Mouse (Mus musculus): ENCODE results near the gene Bud23.
A peak's percentile ranks its signal among the peaks of the same experiment; 100 is the strongest.
"Not testable (repeated sequence)": the region's sequence is repeated elsewhere in the genome, so short reads cannot be mapped to it uniquely, and the experiment has no call there.

Gene Bud23

DNA sequence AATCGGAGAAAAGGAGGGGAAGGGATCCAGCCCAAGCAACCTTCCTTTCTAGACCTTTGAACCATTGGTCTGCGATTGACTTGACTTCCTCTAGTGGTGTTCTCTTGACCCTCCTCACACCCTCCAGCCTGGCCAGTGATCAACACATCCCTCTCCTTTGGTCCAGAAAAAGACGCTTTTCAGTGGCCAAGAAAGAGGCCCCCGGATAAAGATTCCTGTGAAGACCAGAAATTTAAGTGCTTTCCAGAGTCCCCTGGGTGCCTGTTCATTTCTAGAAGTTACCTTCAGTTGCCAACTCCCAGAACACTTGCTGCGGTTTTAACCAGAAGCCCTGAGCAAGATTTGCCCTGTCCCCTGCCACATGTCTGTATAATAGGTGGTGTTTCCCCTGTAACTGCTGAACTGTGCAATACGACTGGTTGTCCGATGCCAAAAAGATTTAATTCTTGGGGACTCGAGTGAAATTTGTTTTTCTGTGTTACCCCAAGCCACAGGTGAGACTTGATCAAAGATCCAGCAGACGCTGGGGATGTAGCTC is at the start of gene Bud23:
Bud23 (minus strand) TSS at position 51 of the 538 bp plus-strand sequence.
- DNase-seq (ENCODE audit: low read depth in 1 of 2, low spot score in 2 of 2), result not testable (repeated sequence)

DNA sequence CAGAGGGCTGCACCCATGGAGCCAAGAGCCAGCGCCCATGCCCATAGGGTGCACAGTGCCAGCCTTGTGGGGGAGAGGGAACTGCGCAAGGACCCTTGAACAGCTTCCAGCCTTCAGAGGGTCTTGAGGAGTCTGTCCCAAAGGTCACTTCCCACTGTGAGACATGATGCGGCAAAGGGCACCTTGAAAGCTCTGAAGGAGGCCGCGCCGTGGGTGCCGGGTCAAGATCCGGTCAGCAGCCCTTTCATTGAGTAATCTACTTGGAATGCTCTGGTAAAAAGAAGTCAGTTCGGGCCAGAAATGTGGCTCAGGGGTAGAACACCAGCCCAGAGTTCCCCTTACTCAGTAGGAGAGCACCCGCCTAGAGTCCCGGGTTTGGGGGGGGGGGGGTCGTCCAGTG is 49.0 kb upstream of the Bud23 start:
- DNase-seq (ENCODE audit: low read depth in 1 of 2, low spot score in 2 of 2), result no peak

GRCm38 (mm10) chr5:135109976-135110375 is 45.2 kb upstream of the Bud23 start:
- no peak for DNase-seq (ENCODE audit: low read depth in 1 of 2, low spot score in 2 of 2)

DNA sequence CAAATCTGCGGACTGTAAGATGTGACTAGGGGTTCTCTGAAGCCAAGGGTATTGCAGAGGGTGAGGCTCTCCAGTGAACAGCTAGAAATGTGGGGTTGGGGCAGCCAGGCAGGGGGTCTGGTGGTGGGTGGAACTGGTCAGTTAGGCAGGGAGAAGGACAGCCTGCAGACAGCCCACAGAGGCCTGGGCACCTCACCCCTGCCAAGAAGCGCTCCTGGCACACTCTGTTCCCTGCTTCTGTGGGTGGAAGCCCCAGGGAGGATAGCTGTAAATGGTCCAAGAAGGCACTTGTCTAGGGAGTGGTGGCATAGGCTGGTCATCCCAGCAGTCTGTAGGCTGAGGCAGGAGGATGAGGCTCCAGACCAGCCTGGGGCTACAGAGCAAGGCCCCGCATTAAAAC is 44.7 kb upstream of the Bud23 start:
- DNase-seq (ENCODE audit: low read depth in 1 of 2, low spot score in 2 of 2), result no peak

- no peak for DNase-seq (ENCODE audit: low read depth in 1 of 2, low spot score in 2 of 2)
These were observed 44.3 kb upstream of the Bud23 start for GRCm38 (mm10) chr5:135109017-135109416.

DNA sequence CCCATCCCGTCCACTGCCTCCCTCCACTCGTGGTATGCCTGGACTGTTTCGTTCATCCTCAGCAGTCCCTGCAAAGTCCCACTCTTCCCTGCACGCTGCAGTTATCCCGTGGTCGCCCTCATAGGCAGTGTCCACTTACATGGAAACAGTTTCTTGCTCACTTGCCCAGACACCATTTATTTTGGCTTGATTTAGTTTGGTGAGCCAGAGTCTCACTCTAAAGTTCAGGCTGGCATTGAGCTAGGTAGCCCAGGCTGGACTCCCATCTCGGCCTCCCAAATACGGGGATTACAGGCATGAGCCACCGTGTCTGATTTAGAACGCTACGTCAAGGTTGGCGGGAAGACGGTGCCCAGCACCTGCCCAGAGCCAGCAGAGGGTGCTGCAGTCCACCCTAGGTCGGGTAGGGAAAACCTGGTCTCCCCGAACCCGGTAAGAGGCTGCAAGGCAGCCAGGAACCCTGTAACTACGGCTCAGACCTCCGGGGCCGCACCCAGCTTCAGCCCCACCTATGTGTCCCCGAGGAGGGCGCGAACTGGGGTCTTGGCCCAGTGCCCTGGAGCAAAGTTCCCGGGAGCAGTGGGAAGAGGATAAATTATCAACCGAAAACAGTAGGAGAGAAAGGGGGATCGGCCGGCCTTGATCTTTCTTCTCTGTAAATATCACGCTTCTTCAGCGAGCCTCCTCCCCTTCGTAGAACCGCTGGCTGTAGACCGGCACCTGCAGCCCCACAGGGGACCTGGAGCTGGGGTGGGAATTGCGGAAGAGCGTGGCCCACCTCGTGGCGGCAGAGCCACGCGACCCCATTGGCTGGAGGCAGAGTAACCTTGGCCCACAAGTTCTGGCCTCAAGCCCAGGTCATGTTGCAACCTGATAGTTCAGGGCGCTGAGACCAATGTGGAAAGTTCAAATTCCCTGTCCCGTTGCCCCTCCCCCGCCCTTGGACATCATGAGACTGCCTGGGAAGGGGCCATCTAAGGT is 43.1 kb upstream of the Bud23 start:
- DNase-seq (ENCODE audit: low read depth in 1 of 2, low spot score in 2 of 2), result no peak

- no peak for DNase-seq (ENCODE audit: low read depth in 1 of 2, low spot score in 2 of 2)
These were observed 42.0 kb upstream of the Bud23 start for GRCm38 (mm10) chr5:135106758-135107256.

DNA sequence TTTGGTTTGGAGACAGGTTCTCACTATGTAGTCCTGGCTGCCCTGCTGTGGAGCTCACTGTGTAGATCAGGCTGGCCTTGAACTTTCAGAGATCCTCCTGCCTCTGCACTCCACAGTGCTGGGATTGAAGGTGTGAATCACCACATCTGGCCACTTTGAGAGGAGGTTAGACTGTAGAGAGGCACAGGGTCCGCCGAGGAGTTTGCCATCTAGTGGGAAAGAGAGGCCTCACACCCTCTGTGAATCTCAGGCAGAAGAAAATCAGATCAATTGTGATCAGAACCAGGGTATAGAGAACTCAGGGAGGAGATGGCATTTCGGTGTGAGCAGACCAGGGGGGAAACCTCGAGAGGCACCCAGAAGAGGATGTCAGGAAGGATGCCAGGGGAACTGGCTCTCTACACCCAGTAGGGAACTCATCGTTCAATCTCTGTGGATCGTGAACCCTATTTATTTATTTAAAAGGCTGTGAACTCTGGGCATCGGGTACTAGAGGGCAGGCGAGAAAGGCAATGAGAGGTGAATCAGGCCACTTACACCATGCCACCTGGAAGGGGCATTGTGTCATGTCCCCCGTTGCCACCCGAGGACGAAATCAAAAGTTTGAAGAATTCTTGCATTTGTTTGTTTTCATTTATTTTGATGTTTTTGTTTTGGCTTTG is 39.4 kb upstream of the Bud23 start:
- DNase-seq (ENCODE audit: low read depth in 1 of 2, low spot score in 2 of 2), result no peak

DNA sequence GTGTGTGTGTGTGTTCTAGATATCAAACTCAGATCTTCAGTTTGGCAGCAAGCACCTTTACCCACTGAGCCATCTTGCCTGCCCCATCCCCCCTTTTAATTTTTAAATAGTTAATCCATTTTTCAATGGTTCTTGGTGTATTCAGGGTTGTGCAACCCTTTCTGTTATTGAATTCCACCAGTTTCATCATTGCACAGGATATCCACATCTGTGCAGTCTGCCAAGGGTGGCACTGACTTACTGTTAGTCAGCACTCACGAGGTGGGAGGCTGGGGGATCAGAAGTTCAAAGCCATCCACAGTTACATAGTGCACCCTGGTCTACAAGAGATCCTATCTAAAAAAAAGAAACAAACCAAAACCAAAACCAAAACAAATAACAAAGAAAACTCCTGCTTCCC is 36.2 kb upstream of the Bud23 start:
- DNase-seq (ENCODE audit: low read depth in 1 of 2, low spot score in 2 of 2), result no peak

- no peak for DNase-seq (ENCODE audit: low read depth in 1 of 2, low spot score in 2 of 2)
These were observed 24.9 kb upstream of the Bud23 start, which contains the start of gene Mlxipl for GRCm38 (mm10) chr5:135089653-135090052. Gene Mlxipl (plus strand): TSS chr5:135089890.

DNA sequence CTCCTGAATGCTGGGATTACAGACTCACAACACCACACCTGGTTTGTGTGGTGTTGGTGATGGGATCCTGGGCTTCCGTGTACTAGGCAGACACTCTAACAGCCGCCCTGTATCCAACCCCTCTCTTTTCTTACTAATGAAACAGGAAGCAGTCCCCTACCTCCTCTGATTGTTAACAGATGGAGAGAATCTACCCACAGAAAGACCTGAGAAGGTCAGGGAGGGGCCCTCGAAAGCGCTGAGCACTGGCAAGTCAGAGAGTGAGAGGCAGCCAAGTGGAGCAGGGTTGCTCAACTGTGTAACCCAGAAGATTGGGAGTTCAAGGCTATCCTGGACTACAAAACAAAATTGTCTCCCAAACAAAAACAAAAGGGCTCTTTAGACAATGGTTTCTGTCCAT is 22.1 kb upstream of the Bud23 start:
- no peak for DNase-seq (ENCODE audit: low read depth in 1 of 2, low spot score in 2 of 2)

DNA sequence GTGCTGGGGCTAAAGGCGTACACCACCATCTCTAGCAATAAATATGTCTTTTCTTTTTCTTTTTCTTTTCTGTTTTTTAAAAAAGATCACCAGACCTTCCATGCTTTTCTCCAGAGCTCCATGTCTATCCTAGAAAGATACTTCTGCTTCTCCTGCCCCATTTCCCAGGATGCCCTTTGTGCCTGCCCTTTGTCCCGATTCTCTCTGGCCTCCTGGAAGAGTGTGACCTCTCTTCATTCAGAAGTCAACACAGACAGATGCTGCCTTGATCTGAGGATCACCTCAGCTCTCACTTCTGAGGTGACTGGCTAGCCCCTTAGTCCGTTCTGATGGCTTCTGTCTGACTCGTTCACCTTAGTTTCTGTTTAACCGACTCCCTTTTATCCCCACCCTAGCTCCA is 15.8 kb upstream of the Bud23 start:
- DNase-seq (ENCODE audit: low read depth in 1 of 2, low spot score in 2 of 2), result no peak

GRCm38 (mm10) chr5:135079578-135079977 is 14.8 kb upstream of the Bud23 start:
- no peak for DNase-seq (ENCODE audit: low read depth in 1 of 2, low spot score in 2 of 2)

GRCm38 (mm10) chr5:135078482-135078810 is 13.7 kb upstream of the Bud23 start:
- no peak for DNase-seq (ENCODE audit: low read depth in 1 of 2, low spot score in 2 of 2)

DNA sequence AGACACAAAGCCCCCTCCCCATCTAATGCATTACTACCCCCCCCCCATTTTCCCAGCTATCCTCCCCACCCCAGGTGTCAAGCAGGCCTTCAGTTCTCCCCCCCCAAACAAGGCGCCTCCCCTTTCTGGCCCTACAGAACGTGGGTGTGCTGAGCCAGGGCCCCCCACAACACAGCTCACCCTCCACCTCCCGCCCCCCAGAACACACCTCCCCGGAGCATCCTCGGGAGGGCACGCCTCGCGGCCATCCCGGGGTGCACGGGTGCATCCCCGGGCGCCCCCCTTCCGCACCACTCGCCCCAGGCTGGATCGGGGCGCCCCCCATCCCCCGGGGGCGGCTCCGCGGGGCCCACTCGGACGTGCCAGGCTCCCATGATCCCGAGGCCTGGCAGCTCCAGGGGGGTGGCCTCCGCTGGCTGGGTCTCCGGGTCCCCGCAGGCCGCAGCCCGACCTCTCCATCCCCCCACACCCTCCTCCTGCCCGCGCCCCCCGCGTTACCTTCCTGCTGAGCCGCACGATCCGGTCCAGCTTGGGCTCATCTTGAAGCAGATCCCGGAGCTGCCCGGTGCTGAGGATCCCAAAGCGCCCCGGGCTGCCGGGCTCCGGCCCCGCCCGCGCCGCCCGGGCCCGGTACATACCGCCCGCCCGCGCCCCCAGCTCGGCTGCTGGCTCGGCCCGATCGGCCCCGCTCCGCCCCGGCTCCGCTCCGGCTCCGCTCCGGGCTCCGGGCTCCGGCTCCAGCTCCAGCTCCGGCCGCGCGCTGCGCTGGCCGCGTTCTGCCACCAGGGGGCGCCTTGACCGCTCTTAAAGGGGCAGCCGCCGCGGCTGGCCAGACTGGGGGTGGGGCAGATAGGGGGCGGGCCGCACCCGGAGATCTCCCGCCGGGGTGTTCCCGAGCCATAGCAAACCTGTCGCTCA is 13.1 kb upstream of the Bud23 start, which contains the start of gene Vps37d:
Vps37d (minus strand) TSS at position 703 of the 918 bp plus-strand sequence.
- DNase-seq (ENCODE audit: low read depth in 1 of 2, low spot score in 2 of 2), result peak; percentile 48 to 78

DNA sequence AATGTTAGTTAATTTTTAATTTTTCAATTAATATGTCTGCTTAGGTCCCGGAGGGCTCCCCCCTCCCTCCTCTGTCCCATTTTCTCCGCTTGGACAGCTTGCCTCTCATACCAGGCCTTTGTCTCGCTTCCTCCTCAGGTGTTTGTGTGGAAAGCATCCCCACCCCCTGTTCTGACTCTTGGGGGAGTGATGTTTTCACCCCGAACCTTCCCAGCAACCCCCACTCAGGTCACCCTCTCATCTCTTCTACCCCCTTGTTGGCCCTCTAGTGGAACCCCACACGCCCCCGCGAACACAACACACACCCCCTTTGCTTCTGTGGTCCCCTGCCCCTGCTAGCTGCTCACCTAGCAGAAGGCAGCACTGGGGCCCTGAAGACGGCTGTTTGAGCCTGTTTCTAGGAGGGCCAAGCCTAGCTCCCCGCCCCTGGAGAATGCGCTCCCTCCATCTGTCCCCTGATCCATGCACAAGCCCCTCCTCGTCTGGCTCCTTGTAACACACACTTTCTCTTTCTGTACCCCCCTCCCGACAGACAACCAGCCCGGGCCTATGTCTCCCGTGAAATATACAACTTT is 12.3 kb upstream of the Bud23 start:
- no peak for DNase-seq (ENCODE audit: low read depth in 1 of 2, low spot score in 2 of 2)

DNA sequence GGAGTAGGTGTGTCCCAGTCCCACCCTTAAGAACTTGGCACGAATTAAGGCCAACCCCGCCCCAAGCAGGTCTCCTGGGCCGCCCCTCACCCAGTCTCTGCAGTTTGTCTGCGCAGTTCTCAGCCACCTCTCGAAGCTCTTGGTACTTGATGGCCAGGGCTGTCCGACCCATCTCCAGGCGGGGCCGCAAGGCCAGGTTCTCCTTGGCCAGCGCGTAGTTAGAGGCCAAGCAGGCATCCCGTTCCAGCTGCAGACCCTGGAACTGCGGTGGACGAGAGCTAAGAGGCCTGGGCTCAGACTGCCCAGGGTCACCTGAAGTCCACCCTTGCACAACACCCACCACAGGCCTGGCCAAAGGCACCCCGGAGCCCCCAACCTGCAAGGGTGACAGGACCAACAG is 11.6 kb upstream of the Bud23 start:
- DNase-seq (ENCODE audit: low read depth in 1 of 2, low spot score in 2 of 2), result no peak

- no peak for DNase-seq (ENCODE audit: low read depth in 1 of 2, low spot score in 2 of 2)
These were observed 10.9 kb upstream of the Bud23 start for GRCm38 (mm10) chr5:135075655-135076054.

DNA sequence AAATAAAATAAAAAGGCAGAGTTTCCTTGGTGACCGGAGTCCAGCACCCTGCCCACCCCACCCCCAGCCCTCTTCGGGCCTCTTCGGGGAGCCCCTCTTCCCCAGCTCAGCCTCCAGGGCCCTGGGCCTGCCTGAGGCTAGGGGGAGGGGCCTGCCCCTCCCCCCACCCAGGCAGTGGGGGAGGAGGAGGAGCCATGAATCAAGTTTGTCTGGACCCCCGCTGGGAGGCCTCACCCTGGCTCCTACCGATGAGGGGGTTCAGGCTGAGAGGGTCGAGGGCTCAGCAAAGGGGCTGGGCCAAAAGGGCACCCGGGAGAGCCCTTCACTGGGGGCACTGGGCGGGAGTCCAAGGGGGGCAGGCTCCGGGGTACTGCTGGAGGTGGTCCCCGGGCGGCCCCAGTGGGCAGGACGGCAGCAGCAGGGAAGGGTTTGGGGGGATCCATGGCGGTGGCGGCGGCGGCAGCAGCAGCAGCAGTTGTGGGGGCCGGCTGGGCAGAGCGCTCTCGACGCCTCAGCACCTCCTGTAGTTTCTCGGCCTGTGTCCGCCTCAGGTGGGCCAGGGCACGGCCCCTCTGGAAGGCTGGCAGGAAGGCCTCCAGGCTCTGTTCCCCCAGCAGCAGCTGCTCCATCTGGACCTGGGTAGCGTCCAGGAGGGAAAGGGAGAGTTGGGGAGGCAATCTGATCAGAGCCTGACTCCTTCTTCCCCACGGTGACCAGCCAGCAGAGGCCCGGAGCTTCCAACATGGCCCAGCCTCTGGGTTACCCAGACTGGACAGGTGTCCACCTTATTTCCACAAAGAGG is 8.8 kb upstream of the Bud23 start:
- DNase-seq (ENCODE audit: low read depth in 1 of 2, low spot score in 2 of 2), result no peak

DNA sequence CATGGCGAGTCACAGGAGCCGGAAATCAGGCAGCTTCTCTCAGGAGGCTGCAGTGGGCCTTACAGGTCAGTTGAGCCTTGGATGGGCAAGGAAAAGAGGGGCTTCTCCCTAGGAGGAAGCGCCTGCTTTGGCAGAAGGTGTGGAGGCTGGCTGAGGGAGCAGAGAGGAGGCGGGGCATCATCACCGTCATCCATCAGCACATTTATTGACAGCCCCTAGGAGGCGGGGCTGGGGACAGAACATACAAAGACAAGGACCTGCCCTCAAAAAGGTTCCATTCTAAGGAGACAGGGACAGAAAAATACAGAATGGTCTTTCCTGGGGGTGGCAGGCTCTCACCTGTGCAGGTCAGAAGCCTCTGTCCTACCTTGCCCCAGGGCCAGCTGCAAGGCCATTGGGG is 8.0 kb upstream of the Bud23 start:
- DNase-seq (ENCODE audit: low read depth in 1 of 2, low spot score in 2 of 2), result no peak
